Mouse (Mus musculus): ENCODE results near the gene Olfr1018. TPM values are rescaled to one million over a fixed set of nuclear protein-coding genes. Genes with fewer than 3 reads are reported as not detected.

The Olfr1018 gene
- total RNA-seq (2021), result not detected
- long read RNA-seq, experiment 1, result 0 reads
- long read RNA-seq, experiment 2, result 0 reads

DNA sequence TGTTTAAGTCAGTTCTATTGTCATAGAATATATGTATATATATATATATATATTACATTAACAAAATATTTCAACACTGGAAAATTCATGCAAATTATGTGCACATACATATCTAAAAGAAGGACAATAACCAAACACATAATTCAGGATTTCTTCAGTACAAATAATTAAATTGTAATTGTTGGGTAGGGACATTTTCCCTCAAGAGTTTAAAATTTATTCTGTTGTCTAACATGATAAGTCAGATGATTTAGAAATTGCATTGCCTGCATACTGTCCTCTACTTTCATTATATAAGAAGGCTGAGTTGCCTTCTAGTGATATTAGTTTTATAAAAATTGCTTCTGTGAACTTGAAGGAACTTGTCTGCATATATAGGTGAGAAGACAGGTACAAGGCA is at the start of gene Olfr1018:
Olfr1018 (plus strand) TSS at position 301 of the 400 bp plus-strand sequence.
- TF ChIP-seq CTCF (conservative IDR thresholded peaks at IDR 0.05), result no peak
- no peak within 1 kb of the TSS for H3K27ac ChIP-seq
- no peak for DNase-seq (ENCODE audit: low spot score in 2 of 2)
- no peak within 1 kb of the TSS for H3K4me3 ChIP-seq

DNA sequence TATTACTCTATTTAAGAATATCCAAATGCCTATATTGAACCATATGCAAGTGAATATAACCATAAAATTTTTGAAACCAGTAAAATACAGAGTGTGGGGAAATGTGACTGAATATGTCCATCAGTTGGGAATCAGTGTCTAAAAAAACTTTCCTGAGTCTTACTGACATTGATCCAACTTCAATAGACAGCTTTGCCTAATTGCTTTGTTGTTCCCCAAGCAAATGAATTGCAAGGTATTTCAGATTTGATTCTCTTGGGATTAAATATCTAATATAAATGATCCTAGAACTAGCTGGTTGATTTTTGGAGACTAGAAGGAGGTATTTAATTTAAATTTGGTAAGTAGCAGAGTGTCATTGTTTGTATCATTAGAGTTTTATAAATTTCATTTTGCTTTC is 45.9 kb upstream of the Olfr1018 start, which contains the start of gene Olfr1014:
Olfr1014 (plus strand) TSS at position 301 of the 400 bp plus-strand sequence.
- no peak for DNase-seq (ENCODE audit: low spot score in 2 of 2)
- no peak for TF ChIP-seq CTCF (conservative IDR thresholded peaks at IDR 0.05)
- Histone ChIP-seq H3K27ac (no peak within 1 kb of the TSS), H3K4me3 (no peak within 1 kb of the TSS)

DNA sequence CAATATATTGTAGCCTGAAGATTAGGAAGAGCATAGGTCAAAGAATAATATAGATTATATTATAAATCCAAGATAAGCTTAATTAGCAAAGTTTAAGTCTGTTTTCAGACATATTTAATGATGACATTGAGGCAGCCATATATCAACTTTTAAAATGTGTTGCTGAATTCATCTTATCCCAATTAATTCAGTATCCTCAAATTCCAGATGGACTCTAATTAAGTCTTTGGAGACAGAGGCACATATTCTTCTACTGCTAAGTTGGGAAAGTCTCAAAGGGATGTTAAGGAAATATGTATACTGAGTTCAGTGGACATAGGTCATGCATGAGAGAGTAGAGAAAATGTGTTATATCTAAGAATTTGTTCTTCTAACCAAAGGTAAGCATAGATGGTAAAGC is 36.6 kb upstream of the Olfr1018 start, which contains the start of gene Olfr1015:
Olfr1015 (plus strand) TSS at position 301 of the 400 bp plus-strand sequence.
- DNase-seq (ENCODE audit: low spot score in 2 of 2), result no peak
- TF ChIP-seq CTCF (conservative IDR thresholded peaks at IDR 0.05), result no peak
- Histone ChIP-seq H3K4me3 (no peak within 1 kb of the TSS), H3K27ac (no peak within 1 kb of the TSS)

DNA sequence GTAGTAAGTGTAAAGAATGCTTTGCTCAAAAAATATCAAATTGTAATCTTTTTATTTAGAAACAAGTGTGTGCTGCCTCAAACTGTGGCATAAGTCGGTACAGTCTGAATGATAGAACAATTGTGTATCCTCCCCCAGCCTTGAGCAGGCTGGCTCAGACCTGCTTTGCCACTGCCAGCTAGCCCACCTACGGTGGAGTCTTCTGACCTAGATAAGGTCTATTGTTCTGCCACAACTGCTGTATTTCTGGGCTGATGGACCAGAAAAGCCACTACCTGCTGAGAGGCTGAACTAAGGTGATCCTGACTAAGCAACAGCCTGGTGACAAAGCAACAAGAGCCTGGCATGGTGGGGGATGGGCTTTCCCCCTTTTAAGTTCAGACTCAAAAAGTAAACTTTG is 25.9 kb upstream of the Olfr1018 start:
- TF ChIP-seq CTCF (conservative IDR thresholded peaks at IDR 0.05), result no peak

DNA sequence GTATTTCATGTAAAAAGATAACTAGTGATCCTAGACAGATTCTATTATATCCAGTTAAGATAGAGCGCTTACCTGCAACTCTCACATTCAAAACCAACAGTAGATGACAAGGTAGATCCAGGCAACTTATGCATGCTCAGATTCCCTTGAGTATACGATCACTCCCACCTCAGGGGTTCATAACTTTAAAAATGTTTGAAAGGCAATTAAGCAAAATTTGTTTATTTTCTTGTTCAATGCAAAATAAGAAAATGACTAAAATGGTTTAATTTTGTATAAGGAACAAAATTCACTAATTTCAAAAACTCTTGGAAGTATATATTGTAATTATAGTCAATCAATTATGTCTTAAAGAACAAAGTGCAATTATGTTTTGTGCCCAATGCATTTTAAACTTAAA is 15.8 kb upstream of the Olfr1018 start, which contains the start of gene Olfr1016:
Olfr1016 (minus strand) TSS at position 101 of the 400 bp plus-strand sequence.
- no peak for DNase-seq (ENCODE audit: low spot score in 2 of 2)
- Histone ChIP-seq H3K27ac (no peak within 1 kb of the TSS), H3K4me3 (no peak within 1 kb of the TSS)
- TF ChIP-seq CTCF (conservative IDR thresholded peaks at IDR 0.05), result no peak

More for the DNA sequence above, 25.9 kb upstream of the Olfr1018 start:
- no peak for DNase-seq (ENCODE audit: low spot score in 2 of 2)
- Histone ChIP-seq H3K4me3 (no peak overlapping the region), H3K27ac (no peak overlapping the region)

DNA sequence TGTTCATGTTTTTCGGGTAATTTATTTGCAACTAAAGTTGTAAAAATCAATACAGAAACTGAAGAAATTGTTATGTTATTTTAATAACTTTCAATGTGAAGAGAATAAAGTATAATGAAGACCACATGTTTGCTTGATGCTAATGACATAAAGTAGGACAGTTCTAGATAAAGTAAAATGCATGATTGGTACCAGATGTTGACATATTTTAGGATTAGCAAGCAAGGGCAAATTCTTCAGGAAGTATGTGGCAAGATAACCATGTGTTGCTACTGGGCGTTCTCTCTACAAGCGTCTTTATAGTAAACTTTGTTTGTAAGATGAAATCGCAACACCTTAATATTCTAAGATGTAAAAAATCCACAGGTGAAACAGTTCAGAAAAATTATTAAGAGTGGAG is 13.8 kb upstream of the Olfr1018 start:
- no peak for TF ChIP-seq CTCF (conservative IDR thresholded peaks at IDR 0.05)
- no peak for DNase-seq (ENCODE audit: low spot score in 2 of 2)
- Histone ChIP-seq H3K4me3 (no peak overlapping the region), H3K27ac (no peak overlapping the region)

DNA sequence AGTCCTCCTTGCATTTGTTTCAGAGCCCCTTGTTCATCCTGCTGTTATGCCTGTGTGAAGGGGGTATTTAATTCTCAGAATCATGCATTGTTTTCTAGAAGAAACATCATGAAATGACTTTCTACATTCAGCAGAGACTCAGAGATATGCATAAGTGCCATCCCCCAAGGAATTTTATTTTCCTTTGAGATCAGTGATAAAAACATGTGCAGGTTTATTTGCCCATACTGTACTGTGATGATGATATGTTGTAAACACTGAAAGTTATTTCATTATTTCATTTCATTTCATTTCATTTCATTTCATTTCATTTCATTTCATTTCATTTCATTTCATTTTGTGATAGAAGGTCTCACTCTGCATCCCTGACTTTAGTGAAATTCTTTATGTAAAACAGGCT is 27.1 kb downstream of the Olfr1018 start, which contains the start of gene Olfr1019:
Olfr1019 (minus strand) TSS at position 101 of the 400 bp plus-strand sequence.
- H3K27ac ChIP-seq, result no peak within 1 kb of the TSS
- H3K4me3 ChIP-seq, result no peak within 1 kb of the TSS
- TF ChIP-seq CTCF (conservative IDR thresholded peaks at IDR 0.05), result no peak
- DNase-seq (ENCODE audit: low spot score in 2 of 2), result no peak

DNA sequence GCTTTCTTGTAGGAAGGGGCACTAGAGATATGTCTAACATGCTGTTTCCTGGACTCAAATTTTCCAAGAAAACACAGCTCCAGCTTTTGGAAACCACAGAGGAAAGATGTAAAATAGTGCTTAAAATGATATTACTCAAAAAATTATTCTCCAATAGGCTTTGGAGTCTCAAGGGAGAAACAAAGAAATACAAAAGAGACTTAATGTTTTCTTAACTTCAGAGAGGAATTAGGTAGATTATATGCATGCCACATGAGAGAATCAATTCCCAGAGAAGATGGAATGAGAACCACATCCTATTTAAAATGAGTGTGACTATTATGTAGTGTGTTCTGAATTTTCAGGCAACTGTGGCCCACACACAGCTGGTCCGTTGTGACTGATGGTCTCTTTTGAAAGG is 28.5 kb downstream of the Olfr1018 start, which contains the start of gene Olfr1020:
Olfr1020 (plus strand) TSS at position 301 of the 400 bp plus-strand sequence.
- no peak for TF ChIP-seq CTCF (conservative IDR thresholded peaks at IDR 0.05)
- Histone ChIP-seq H3K27ac (no peak within 1 kb of the TSS), H3K4me3 (no peak within 1 kb of the TSS)
- no peak for DNase-seq (ENCODE audit: low spot score in 2 of 2)

DNA sequence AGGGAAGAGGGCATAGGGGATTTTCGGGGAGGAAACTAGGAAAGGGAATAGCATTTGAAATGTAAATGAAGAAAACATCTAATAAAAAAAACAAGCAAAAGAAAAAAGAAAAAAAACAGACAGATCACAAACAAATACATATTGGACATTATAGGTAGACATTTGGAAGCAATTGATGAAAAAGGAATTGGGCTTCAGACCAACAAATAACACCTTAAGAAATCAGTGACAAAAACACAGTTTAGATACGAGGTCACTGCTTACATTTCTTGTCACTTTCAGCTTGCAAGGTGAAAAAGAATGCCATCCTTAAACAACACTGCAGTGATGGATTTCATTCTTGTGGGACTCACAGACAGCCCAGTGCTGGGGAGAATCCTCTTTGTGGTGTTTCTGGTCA is 50.0 kb downstream of the Olfr1018 start, which contains the start of gene Olfr1022:
Olfr1022 (plus strand) TSS at position 301 of the 400 bp plus-strand sequence.
- no peak within 1 kb of the TSS for H3K4me3 ChIP-seq
- TF ChIP-seq CTCF (conservative IDR thresholded peaks at IDR 0.05), result no peak
- no peak for DNase-seq (ENCODE audit: low spot score in 2 of 2)
- H3K27ac ChIP-seq, result no peak within 1 kb of the TSS

Other genes with a start within 250 kb of the Olfr1018 start
- not detected for gene Olfr996, start 239.3 kb upstream of the Olfr1018 start, total RNA-seq (2021)
- not detected for gene Olfr998, start 229.5 kb upstream of the Olfr1018 start, total RNA-seq (2021)
- not detected for gene Olfr1000, start 206.6 kb upstream of the Olfr1018 start, total RNA-seq (2021)
- gene Olfr1002, start 167.8 kb upstream of the Olfr1018 start, total RNA-seq (2021), result not detected
- gene Olfr154, start 154.0 kb upstream of the Olfr1018 start, total RNA-seq (2021), result not detected
- gene Olfr1006, start 139.7 kb upstream of the Olfr1018 start, total RNA-seq (2021), result not detected
- not detected for gene Olfr1008, start 129.0 kb upstream of the Olfr1018 start, total RNA-seq (2021)
- gene Olfr1009, start 103.1 kb upstream of the Olfr1018 start, total RNA-seq (2021), result not detected
- not detected for gene Olfr1012, start 55.7 kb upstream of the Olfr1018 start, total RNA-seq (2021)
- gene Olfr1013, start 51.4 kb upstream of the Olfr1018 start, total RNA-seq (2021), result not detected
- not detected for gene Olfr1014, start 45.8 kb upstream of the Olfr1018 start, total RNA-seq (2021)
- gene Olfr1015, start 36.5 kb upstream of the Olfr1018 start, total RNA-seq (2021), result not detected
- not detected for gene Olfr1016, start 15.9 kb upstream of the Olfr1018 start, total RNA-seq (2021)
- not detected for gene Olfr1019, start 27.0 kb downstream of the Olfr1018 start, total RNA-seq (2021)
- not detected for gene Olfr1020, start 28.6 kb downstream of the Olfr1018 start, total RNA-seq (2021)
- not detected for gene Olfr1022, start 50.1 kb downstream of the Olfr1018 start, total RNA-seq (2021)
- not detected for gene Olfr1023, start 67.2 kb downstream of the Olfr1018 start, total RNA-seq (2021)
- gene Olfr1024, start 86.6 kb downstream of the Olfr1018 start, total RNA-seq (2021), result not detected
- not detected for gene Olfr1025-ps1, start 96.7 kb downstream of the Olfr1018 start, total RNA-seq (2021)
- not detected for gene Olfr1026, start 103.1 kb downstream of the Olfr1018 start, total RNA-seq (2021)
- under 1 TPM in 1 of 2 experiments, not detected in 1; 0.10 TPM for gene Olfr1028, start 132.0 kb downstream of the Olfr1018 start, total RNA-seq (2021)
- gene Olfr1029, start 155.4 kb downstream of the Olfr1018 start, total RNA-seq (2021), result not detected
- not detected for gene Olfr1030, start 160.8 kb downstream of the Olfr1018 start, total RNA-seq (2021)
- not detected for gene Olfr1031, start 171.8 kb downstream of the Olfr1018 start, total RNA-seq (2021)
- gene Olfr1032, start 187.1 kb downstream of the Olfr1018 start, total RNA-seq (2021), result not detected
- gene Olfr1033, start 202.2 kb downstream of the Olfr1018 start, total RNA-seq (2021), result not detected
- gene Olfr1034, start 227.4 kb downstream of the Olfr1018 start, total RNA-seq (2021), result not detected